In the genomic region with DNA sequence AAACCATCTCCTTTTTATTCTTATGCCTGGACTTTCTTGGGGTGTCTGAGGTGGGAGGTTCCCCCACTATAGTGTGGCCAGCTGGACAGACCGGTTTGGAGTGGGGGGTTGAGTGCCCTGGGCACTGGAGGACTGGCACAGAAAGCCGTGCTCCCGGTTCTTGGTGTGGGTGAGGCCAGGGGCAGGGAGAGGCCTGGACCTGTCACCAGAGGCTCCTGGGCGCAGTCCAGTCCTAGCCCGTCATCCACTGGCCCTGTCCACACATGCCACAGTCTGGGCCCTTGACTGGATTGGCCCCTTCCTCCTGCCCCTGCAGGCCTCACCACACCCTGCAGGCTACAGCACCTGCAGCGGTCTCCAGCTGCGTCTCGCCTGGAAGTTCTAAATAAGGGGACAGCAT, we compare ENCODE assay signal across 16 mouse cellular contexts. TPM values are rescaled to one million over a fixed set of nuclear protein-coding genes. Genes with fewer than 3 reads are reported as not detected.
DNase-seq lines count a peak whose midpoint lies in the region; ATAC-seq and TF ChIP-seq lines count a peak whose summit lies in the region.
"Had no signal": no experiment of that assay in that cellular context is flagged by ENCODE, and none has a peak within 500 bp of the region (broad histone marks: within the 10 kb centered on the region; RNA-seq: fewer than 3 reads in every experiment).

No protein-coding gene starts in this region.

- no peak overlapping the region for H3K4me3 ChIP-seq in embryonic facial prominence, embryonic 13.5 days
- H3K4me3 ChIP-seq in embryonic facial prominence, embryonic 10.5 days, result no peak overlapping the region
- H3K4me3 ChIP-seq in E14TG2a.4 (replicated peaks; ENCODE audit: low read length), result peak overlapping the region; percentile 91
- H3K4me3 ChIP-seq in stomach, embryonic 16.5 days (replicated peaks; ENCODE audit: low read length), result no peak overlapping the region
- H3K4me3 ChIP-seq in intestine, postnatal 0 days (ENCODE audit: low read depth, low read length), result no peak overlapping the region
- no peak overlapping the region for H3K4me3 ChIP-seq in forebrain, embryonic 13.5 days
- H3K4me3 ChIP-seq: embryonic facial prominence, embryonic 15.5 days; hindbrain, embryonic 10.5 days; neural tube, embryonic 13.5 days had no signal

- peaks cover 27% of the 10 kb centered on the region for H3K4me1 ChIP-seq in embryonic facial prominence, embryonic 13.5 days
- peaks cover 25% of the 10 kb centered on the region for H3K4me1 ChIP-seq in embryonic facial prominence, embryonic 10.5 days
- H3K4me1 ChIP-seq in E14TG2a.4 (replicated peaks; ENCODE audit: low read depth, low read length), result peaks cover 96% of the 10 kb centered on the region
- H3K4me1 ChIP-seq in stomach, embryonic 16.5 days (ENCODE audit: control insufficient read depth, insufficient read depth, low read length), result peaks cover 14% of the 10 kb centered on the region
- H3K4me1 ChIP-seq in intestine, postnatal 0 days (replicated peaks; ENCODE audit: control insufficient read depth, insufficient read depth, low read length), result peaks cover 9% of the 10 kb centered on the region
- H3K4me1 ChIP-seq in forebrain, embryonic 13.5 days, result peaks cover 8% of the 10 kb centered on the region

- no peak overlapping the region for H3K4me2 ChIP-seq in embryonic facial prominence, embryonic 13.5 days
- 0 out of 2 replicates have a peak overlapping the region, but pooled peaks have one; percentile 5 for H3K4me2 ChIP-seq in stomach, embryonic 16.5 days (ENCODE audit: low read depth, low read length)
- no peak overlapping the region for H3K4me2 ChIP-seq in intestine, postnatal 0 days (replicated peaks; ENCODE audit: low read depth)
- H3K4me2 ChIP-seq in forebrain, embryonic 13.5 days, result no peak overlapping the region
- H3K4me2 ChIP-seq: embryonic facial prominence, embryonic 15.5 days; liver, embryonic 11.5 days; lung, embryonic 14.5 days; neural tube, embryonic 13.5 days had no signal

- H3K27ac ChIP-seq in embryonic facial prominence, embryonic 13.5 days, result no peak overlapping the region
- H3K27ac ChIP-seq in embryonic facial prominence, embryonic 10.5 days (replicated peaks), result no peak overlapping the region
- peak overlapping the region; percentile 83 for H3K27ac ChIP-seq in stomach, embryonic 16.5 days (ENCODE audit: low read length)
- no peak overlapping the region for H3K27ac ChIP-seq in intestine, postnatal 0 days (ENCODE audit: low read depth, low read length)
- H3K27ac ChIP-seq in forebrain, embryonic 13.5 days, result no peak overlapping the region
- H3K27ac ChIP-seq: embryonic facial prominence, embryonic 15.5 days; hindbrain, embryonic 10.5 days; neural tube, embryonic 13.5 days had no signal

- intact Hi-C loops in heart, postnatal 14 days (cut with DNase I), result no loop called here

- 82% methylated on average over 8 of the region's 8 CpGs for WGBS in embryonic facial prominence, embryonic 13.5 days
- 87% methylated on average over 8 of the region's 8 CpGs for WGBS in embryonic facial prominence, embryonic 10.5 days
- 84% methylated on average over 8 of the region's 8 CpGs for WGBS in stomach, embryonic 16.5 days
- 80% methylated on average over 8 of the region's 8 CpGs for WGBS in intestine, postnatal 0 days
- 91% methylated on average over 8 of the region's 8 CpGs for WGBS in forebrain, embryonic 13.5 days

- ATAC-seq in embryonic facial prominence, embryonic 13.5 days (ENCODE audit: insufficient number of reproducible peaks, insufficient read depth, low FRiP score, low TSS enrichment, low read depth), result no peak
- peak; percentile 58; the same call in 1 of the 2 replicates for ATAC-seq in stomach, embryonic 16.5 days (ENCODE audit: insufficient read depth, low FRiP score)
- no peak for ATAC-seq in intestine, postnatal 0 days
- ATAC-seq in forebrain, embryonic 13.5 days, result no peak
- ATAC-seq: CD4-positive, CD25-positive, alpha-beta regulatory T cell, adult 4 months; inflammation-experienced regulatory T-cells, adult 6 months had no signal

- DNase-seq in embryonic facial prominence, embryonic 10.5 days (ENCODE audit: low spot score), result no peak
- peak; percentile 72 for DNase-seq in lung, postnatal 10 days
- no peak for DNase-seq in heart, postnatal 14 days
- DNase-seq: cerebellum, adult 8-10 months; lung, embryonic 14.5 days had no signal

- H3K27me3 ChIP-seq in embryonic facial prominence, embryonic 13.5 days, result peaks cover 32% of the 10 kb centered on the region
- peaks cover 51% of the 10 kb centered on the region for H3K27me3 ChIP-seq in embryonic facial prominence, embryonic 10.5 days (replicated peaks; ENCODE audit: low read depth, poor library complexity, severe bottlenecking)
- no peaks in the 10 kb centered on the region for H3K27me3 ChIP-seq in E14TG2a.4 (ENCODE audit: insufficient read depth, low read length)
- peaks cover 18% of the 10 kb centered on the region for H3K27me3 ChIP-seq in stomach, embryonic 16.5 days (ENCODE audit: control insufficient read depth, insufficient read depth, low read length)
- H3K27me3 ChIP-seq in intestine, postnatal 0 days (replicated peaks; ENCODE audit: control insufficient read depth, insufficient read depth, low read length), result peaks cover 12% of the 10 kb centered on the region; the same call in 1 of the 2 replicates
- peaks cover 47% of the 10 kb centered on the region for H3K27me3 ChIP-seq in forebrain, embryonic 13.5 days

- peaks cover 60% of the 10 kb centered on the region for H3K36me3 ChIP-seq in embryonic facial prominence, embryonic 13.5 days
- H3K36me3 ChIP-seq in embryonic facial prominence, embryonic 10.5 days (replicated peaks), result peaks cover 63% of the 10 kb centered on the region
- H3K36me3 ChIP-seq in E14TG2a.4 (ENCODE audit: insufficient read depth, low read length), result peaks cover 75% of the 10 kb centered on the region
- H3K36me3 ChIP-seq in stomach, embryonic 16.5 days (ENCODE audit: control insufficient read depth, insufficient read depth, low read length), result peaks cover 21% of the 10 kb centered on the region
- H3K36me3 ChIP-seq in intestine, postnatal 0 days (ENCODE audit: control insufficient read depth, insufficient read depth), result peaks cover 54% of the 10 kb centered on the region
- peaks cover 61% of the 10 kb centered on the region for H3K36me3 ChIP-seq in forebrain, embryonic 13.5 days (ENCODE audit: poor library complexity, severe bottlenecking)

- H3K9ac ChIP-seq in embryonic facial prominence, embryonic 13.5 days, result 0 out of 2 replicates have a peak overlapping the region, but pooled peaks have one; percentile 6
- no peak overlapping the region for H3K9ac ChIP-seq in stomach, embryonic 16.5 days (ENCODE audit: low read length)
- H3K9ac ChIP-seq in intestine, postnatal 0 days (ENCODE audit: low read depth, low read length), result no peak overlapping the region
- H3K9ac ChIP-seq in forebrain, embryonic 13.5 days, result no peak overlapping the region
- H3K9ac ChIP-seq: embryonic facial prominence, embryonic 15.5 days; lung, embryonic 14.5 days; neural tube, embryonic 13.5 days had no signal

- H3K9me3 ChIP-seq in embryonic facial prominence, embryonic 13.5 days, result no peaks in the 10 kb centered on the region
- no peaks in the 10 kb centered on the region for H3K9me3 ChIP-seq in embryonic facial prominence, embryonic 10.5 days
- no peaks in the 10 kb centered on the region for H3K9me3 ChIP-seq in E14TG2a.4 (ENCODE audit: low read length)
- no peaks in the 10 kb centered on the region for H3K9me3 ChIP-seq in stomach, embryonic 16.5 days (replicated peaks; ENCODE audit: control insufficient read depth, low read length)
- H3K9me3 ChIP-seq in intestine, postnatal 0 days (ENCODE audit: control insufficient read depth), result no peaks in the 10 kb centered on the region
- no peaks in the 10 kb centered on the region for H3K9me3 ChIP-seq in forebrain, embryonic 13.5 days (replicated peaks)
- H3K9me3 ChIP-seq: embryonic facial prominence, embryonic 15.5 days; hindbrain, embryonic 10.5 days; neural tube, embryonic 13.5 days had no signal

- no peak for TF ChIP-seq CTCF in E14TG2a.4 (conservative IDR thresholded peaks at IDR 0.05; ENCODE audit: low read length)
- TF ChIP-seq CTCF in intestine, postnatal 0 days (IDR thresholded peaks at IDR 0.05; ENCODE audit: low read depth), result no peak

RNA-seq across cellular contexts. Expression of a gene that starts 3.2 kb away (rescaled TPM):
- 169 and 174 TPM in 2 replicates for polyA plus RNA-seq in embryonic facial prominence, embryonic 13.5 days (2015; fragmentation: Nextera tagmentation; extraction: Ambion mirVana)
- polyA plus RNA-seq in embryonic facial prominence, embryonic 10.5 days (2016; fragmentation: Nextera tagmentation; extraction: Ambion mirVana), result 187 and 191 TPM in 2 replicates
- 141 and 153 TPM in 2 replicates for polyA plus RNA-seq in stomach, embryonic 16.5 days (2015; fragmentation: Nextera tagmentation; extraction: Ambion mirVana)
- 99.5 and 102 TPM in 2 replicates for polyA plus RNA-seq in intestine, postnatal 0 days (2015; fragmentation: Nextera tagmentation; extraction: Ambion mirVana)
- 10 to 100 TPM; 45.6 to 49.8 TPM for total RNA-seq in heart, postnatal 14 days (2021)
- 130 TPM in 2 replicates for polyA plus RNA-seq in forebrain, embryonic 13.5 days (2015; fragmentation: Nextera tagmentation; extraction: Ambion mirVana)

RNA-seq across cellular contexts. Expression of a gene that starts 3.5 kb away (rescaled TPM):
- polyA plus RNA-seq in embryonic facial prominence, embryonic 13.5 days (2015; fragmentation: Nextera tagmentation; extraction: Ambion mirVana), result 0.67 and 0.83 TPM in 2 replicates
- 0.41 and 0.44 TPM in 2 replicates for polyA plus RNA-seq in embryonic facial prominence, embryonic 10.5 days (2016; fragmentation: Nextera tagmentation; extraction: Ambion mirVana)
- polyA plus RNA-seq in stomach, embryonic 16.5 days (2015; fragmentation: Nextera tagmentation; extraction: Ambion mirVana), result 2.8 and 3.7 TPM in 2 replicates
- polyA plus RNA-seq in intestine, postnatal 0 days (2015; fragmentation: Nextera tagmentation; extraction: Ambion mirVana), result 0.14 TPM in 1 of 2 replicates, not detected in the other
- under 1 TPM; 0.20 to 0.36 TPM for total RNA-seq in heart, postnatal 14 days (2021)
- polyA plus RNA-seq in forebrain, embryonic 13.5 days (2015; fragmentation: Nextera tagmentation; extraction: Ambion mirVana), result 0.23 and 0.35 TPM in 2 replicates

RNA-seq across cellular contexts. Expression of a gene that starts 17.8 kb away (rescaled TPM):
- polyA plus RNA-seq in embryonic facial prominence, embryonic 13.5 days (2015; fragmentation: Nextera tagmentation; extraction: Ambion mirVana), result 26.0 and 30.3 TPM in 2 replicates
- 20.7 and 22.9 TPM in 2 replicates for polyA plus RNA-seq in embryonic facial prominence, embryonic 10.5 days (2016; fragmentation: Nextera tagmentation; extraction: Ambion mirVana)
- polyA plus RNA-seq in stomach, embryonic 16.5 days (2015; fragmentation: Nextera tagmentation; extraction: Ambion mirVana), result 19.1 and 20.4 TPM in 2 replicates
- polyA plus RNA-seq in intestine, postnatal 0 days (2015; fragmentation: Nextera tagmentation; extraction: Ambion mirVana), result 13.9 and 15.0 TPM in 2 replicates
- total RNA-seq in heart, postnatal 14 days (2021), result 10 to 100 TPM; 41.3 to 41.5 TPM
- polyA plus RNA-seq in forebrain, embryonic 13.5 days (2015; fragmentation: Nextera tagmentation; extraction: Ambion mirVana), result 22.4 and 23.6 TPM in 2 replicates

RNA-seq across cellular contexts. Expression of a gene that starts 23.7 kb away (rescaled TPM):
- polyA plus RNA-seq in embryonic facial prominence, embryonic 13.5 days (2015; fragmentation: Nextera tagmentation; extraction: Ambion mirVana), result 61.2 and 73.9 TPM in 2 replicates
- 58.0 and 58.9 TPM in 2 replicates for polyA plus RNA-seq in embryonic facial prominence, embryonic 10.5 days (2016; fragmentation: Nextera tagmentation; extraction: Ambion mirVana)
- 28.6 and 35.2 TPM in 2 replicates for polyA plus RNA-seq in stomach, embryonic 16.5 days (2015; fragmentation: Nextera tagmentation; extraction: Ambion mirVana)
- polyA plus RNA-seq in intestine, postnatal 0 days (2015; fragmentation: Nextera tagmentation; extraction: Ambion mirVana), result 14.8 and 16.9 TPM in 2 replicates
- total RNA-seq in heart, postnatal 14 days (2021), result 10 to 100 TPM; 21.5 to 22.6 TPM
- 54.0 and 55.7 TPM in 2 replicates for polyA plus RNA-seq in forebrain, embryonic 13.5 days (2015; fragmentation: Nextera tagmentation; extraction: Ambion mirVana)

RNA-seq across cellular contexts. Expression of a gene that starts 48.6 kb away (rescaled TPM):
- polyA plus RNA-seq in embryonic facial prominence, embryonic 13.5 days (2015; fragmentation: Nextera tagmentation; extraction: Ambion mirVana), result 7.5 and 10.5 TPM in 2 replicates
- polyA plus RNA-seq in embryonic facial prominence, embryonic 10.5 days (2016; fragmentation: Nextera tagmentation; extraction: Ambion mirVana), result 3.5 and 4.2 TPM in 2 replicates
- polyA plus RNA-seq in stomach, embryonic 16.5 days (2015; fragmentation: Nextera tagmentation; extraction: Ambion mirVana), result 9.0 and 11.3 TPM in 2 replicates
- polyA plus RNA-seq in intestine, postnatal 0 days (2015; fragmentation: Nextera tagmentation; extraction: Ambion mirVana), result 10.5 and 10.6 TPM in 2 replicates
- 1 to 10 TPM; 6.3 to 9.6 TPM for total RNA-seq in heart, postnatal 14 days (2021)
- 1.5 and 2.6 TPM in 2 replicates for polyA plus RNA-seq in forebrain, embryonic 13.5 days (2015; fragmentation: Nextera tagmentation; extraction: Ambion mirVana)
